Mouse (Mus musculus): ENCODE results near the gene Ryr2.

The Ryr2 gene

GRCm38 (mm10) chr13:11837870-11838269 is 268.9 kb downstream of the Ryr2 start:
- TF ChIP-seq GATA4 (IDR thresholded peaks at IDR 0.05; ENCODE audit: insufficient replicate concordance, low read length), result no peak

- TF ChIP-seq GATA4 (IDR thresholded peaks at IDR 0.05; ENCODE audit: insufficient replicate concordance, low read length), result no peak
Observed at GRCm38 (mm10) chr13:11837152-11837551, 269.6 kb downstream of the Ryr2 start.

- no peak for TF ChIP-seq GATA4 (IDR thresholded peaks at IDR 0.05; ENCODE audit: insufficient replicate concordance, low read length)
Observed at GRCm38 (mm10) chr13:11836304-11837078, 270.3 kb downstream of the Ryr2 start.

- TF ChIP-seq GATA4 (IDR thresholded peaks at IDR 0.05; ENCODE audit: insufficient replicate concordance, low read length), result no peak
Observed at GRCm38 (mm10) chr13:11831210-11831609, 275.5 kb downstream of the Ryr2 start.

GRCm38 (mm10) chr13:11825563-11826226 is 281.1 kb downstream of the Ryr2 start:
- no peak for TF ChIP-seq GATA4 (IDR thresholded peaks at IDR 0.05; ENCODE audit: insufficient replicate concordance, low read length)

GRCm38 (mm10) chr13:11818723-11819122 is 288.0 kb downstream of the Ryr2 start:
- TF ChIP-seq GATA4 (IDR thresholded peaks at IDR 0.05; ENCODE audit: insufficient replicate concordance, low read length), result no peak

- TF ChIP-seq GATA4 (IDR thresholded peaks at IDR 0.05; ENCODE audit: insufficient replicate concordance, low read length), result no peak
Observed at GRCm38 (mm10) chr13:11792536-11792935, 314.2 kb downstream of the Ryr2 start.

- no peak for TF ChIP-seq GATA4 (IDR thresholded peaks at IDR 0.05; ENCODE audit: insufficient replicate concordance, low read length)
Observed at GRCm38 (mm10) chr13:11790536-11790935, 316.2 kb downstream of the Ryr2 start.

- no peak for TF ChIP-seq GATA4 (IDR thresholded peaks at IDR 0.05; ENCODE audit: insufficient replicate concordance, low read length)
Observed at GRCm38 (mm10) chr13:11782411-11783155, 324.2 kb downstream of the Ryr2 start.

GRCm38 (mm10) chr13:11781065-11781464 is 325.7 kb downstream of the Ryr2 start:
- no peak for TF ChIP-seq GATA4 (IDR thresholded peaks at IDR 0.05; ENCODE audit: insufficient replicate concordance, low read length)

GRCm38 (mm10) chr13:11777726-11778125 is 329.0 kb downstream of the Ryr2 start:
- TF ChIP-seq GATA4 (IDR thresholded peaks at IDR 0.05; ENCODE audit: insufficient replicate concordance, low read length), result no peak

- no peak for TF ChIP-seq GATA4 (IDR thresholded peaks at IDR 0.05; ENCODE audit: insufficient replicate concordance, low read length)
Observed at GRCm38 (mm10) chr13:11772173-11772572, 334.6 kb downstream of the Ryr2 start.

GRCm38 (mm10) chr13:11766899-11767298 is 339.8 kb downstream of the Ryr2 start:
- TF ChIP-seq GATA4 (IDR thresholded peaks at IDR 0.05; ENCODE audit: insufficient replicate concordance, low read length), result no peak

- TF ChIP-seq GATA4 (IDR thresholded peaks at IDR 0.05; ENCODE audit: insufficient replicate concordance, low read length), result no peak
Observed at GRCm38 (mm10) chr13:11763925-11764324, 342.8 kb downstream of the Ryr2 start.

- no peak for TF ChIP-seq GATA4 (IDR thresholded peaks at IDR 0.05; ENCODE audit: insufficient replicate concordance, low read length)
Observed at GRCm38 (mm10) chr13:11763104-11763503, 343.6 kb downstream of the Ryr2 start.

- no peak for TF ChIP-seq GATA4 (IDR thresholded peaks at IDR 0.05; ENCODE audit: insufficient replicate concordance, low read length)
Observed at GRCm38 (mm10) chr13:11757894-11758293, 348.9 kb downstream of the Ryr2 start.

All from liver, adult (tissue).